Mouse (Mus musculus): ENCODE measurements at regions not wholly inside any gene's neighbourhood (a gene's known extent, or its start where the extent isn't known, plus 50 kb on each side); places are given as distances from the start of the nearest gene placed in this dataset.
"Not testable (repeated sequence)": the region's sequence is repeated elsewhere in the genome, so short reads cannot be mapped to it uniquely, and the experiment has no call there.

- TF ChIP-seq EP300, CTCF (IDR thresholded peaks at IDR 0.05): not testable (repeated sequence)
Measured at GRCm38 (mm10) chr13:27966021-27966420, 50.0 kb upstream of the Prl4a1 start.
